Mouse (Mus musculus) gastrocnemius, adult 2 months (tissue): ENCODE results near the gene Cux1. TPM values are rescaled to one million over a fixed set of nuclear protein-coding genes. Genes with fewer than 3 reads are reported as not detected.

ENCODE experiments used
- DNase-seq: peaks from one replicate; pipeline ENCODE4 v3.0.0; 2022
- H3K27ac ChIP-seq: fragments of 200-600 bp; 2 replicates; pipeline ENCODE4 v1.8.1; 2022; ENCODE audit warnings: mild to moderate bottlenecking
- H3K4me3 ChIP-seq: fragments of 200-600 bp; 2 replicates; pipeline ENCODE4 v1.8.1; 2022; ENCODE audit warnings: mild to moderate bottlenecking, moderate library complexity
- CTCF ChIP-seq: fragments of 200-600 bp; IDR thresholded peaks from 2 replicates; pipeline ENCODE4 v1.8.1; 2022; ENCODE audit warnings: antibody characterized with exemption, mild to moderate bottlenecking, moderate library complexity
- intact Hi-C: fragments of 180-260 bp; cut with DNase I; formaldehyde crosslinking; loops from one replicate; pipeline ENCODE4 v1.15.1; 2025
- total RNA-seq, 2 experiments: library from RNA; stranded (reverse); gene quantifications; 2 replicates each; pipeline ENCODE4 v1.2.3; 2021

Gene Cux1
- total RNA-seq, 2 experiments from 2014 or later = 80.9 to 88.2 TPM

DNA sequence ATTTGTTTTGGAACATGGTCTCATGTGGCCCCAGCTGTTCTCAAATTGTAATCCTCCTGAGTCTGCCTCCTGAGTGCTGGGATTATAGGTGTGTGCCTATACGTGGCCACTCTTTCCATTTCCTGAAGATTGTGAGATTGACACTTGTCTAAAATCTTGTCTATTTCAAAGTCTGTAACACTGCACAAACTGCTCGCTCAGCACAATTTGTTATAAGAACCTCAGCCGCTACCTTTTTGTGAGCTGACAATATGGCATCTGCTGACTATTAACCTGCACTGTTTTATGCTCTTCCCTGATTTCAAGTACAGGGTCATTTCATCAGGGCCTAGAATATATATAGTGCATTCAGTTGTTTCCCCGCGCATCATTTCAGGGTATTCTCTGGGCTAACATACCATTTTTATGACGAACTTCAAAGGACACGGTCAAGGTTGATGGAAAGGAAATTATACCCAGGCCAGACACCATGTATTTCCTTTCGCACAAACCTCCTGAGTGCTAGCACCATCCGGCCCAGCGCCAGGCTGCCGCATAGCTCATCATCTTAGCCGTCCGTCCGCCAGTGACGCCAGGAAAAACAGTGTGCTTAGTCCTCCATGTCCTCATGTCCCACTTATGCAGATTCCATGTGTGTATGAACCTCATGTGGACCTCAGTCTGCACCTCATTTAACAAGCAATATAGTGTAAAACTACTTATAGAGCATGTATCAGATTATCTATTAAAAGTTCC lies 224.0 kb downstream of the Cux1 start:
- intact Hi-C loops = no loop called here
- Histone ChIP-seq H3K4me3 (no peak overlapping the region), H3K27ac (no peak overlapping the region)
- no peak for TF ChIP-seq CTCF
- DNase-seq = no peak

DNA sequence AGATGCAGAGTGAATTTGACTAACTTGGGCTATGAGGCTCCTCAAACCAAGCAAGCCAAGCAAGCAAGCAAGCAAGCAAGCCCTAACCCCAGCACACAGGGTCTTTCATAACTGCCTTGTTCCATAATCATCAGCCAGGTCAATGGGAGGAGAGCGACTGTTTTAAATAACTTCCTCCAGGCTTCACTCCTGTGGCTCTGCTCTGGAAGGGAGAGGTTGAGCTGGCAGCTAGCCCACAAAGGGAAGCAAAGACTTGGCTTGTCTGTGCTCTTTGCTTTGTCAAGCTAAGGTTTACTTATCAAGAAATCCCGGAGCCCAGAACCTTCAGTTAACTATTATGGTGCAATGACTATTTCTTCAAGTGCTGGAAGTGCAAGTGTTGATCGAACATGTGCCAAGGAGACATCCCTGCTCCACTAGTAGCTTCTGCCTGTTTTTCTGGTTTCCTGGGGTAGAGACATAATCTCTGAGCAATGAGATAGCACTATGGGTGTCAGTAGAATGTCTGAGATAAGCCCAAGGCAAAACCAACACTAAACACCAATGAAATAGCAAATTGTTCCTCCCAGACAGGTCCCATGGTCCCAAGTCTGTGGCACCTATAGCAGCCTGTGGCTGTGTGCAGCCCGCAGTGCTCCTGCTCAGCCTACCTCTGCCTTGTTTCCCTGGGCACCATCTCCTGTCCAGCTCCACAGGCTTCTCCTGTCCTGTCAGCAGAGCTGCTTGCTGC lies 230.3 kb downstream of the Cux1 start:
- no peak overlapping the region for H3K27ac ChIP-seq
- no peak for TF ChIP-seq CTCF
- H3K4me3 ChIP-seq = no peak overlapping the region
- intact Hi-C loops = no loop called here
- peak; percentile 32 for DNase-seq

DNA sequence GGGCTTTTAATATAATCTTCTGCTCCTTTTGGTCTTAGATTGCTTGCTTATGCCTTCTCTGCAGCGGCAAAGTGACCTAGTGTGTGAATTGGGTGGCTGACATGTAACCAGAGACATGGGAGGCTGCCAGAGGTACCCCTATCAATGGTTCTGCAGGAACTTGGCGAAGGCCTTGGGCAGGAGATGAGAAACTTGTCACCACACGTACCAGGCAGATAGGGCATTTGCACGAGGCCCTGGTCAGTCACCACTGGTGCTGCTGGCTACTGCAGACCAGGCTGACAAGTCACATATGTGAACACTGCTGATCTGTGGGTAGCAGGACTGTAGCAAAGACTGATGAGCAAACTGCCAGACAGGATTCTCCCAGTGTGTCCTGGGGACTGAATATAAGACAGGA lies 231.6 kb downstream of the Cux1 start:
- Histone ChIP-seq H3K4me3 (no peak overlapping the region), H3K27ac (no peak overlapping the region)
- no peak for DNase-seq
- intact Hi-C loops = no loop called here
- TF ChIP-seq CTCF = no peak

DNA sequence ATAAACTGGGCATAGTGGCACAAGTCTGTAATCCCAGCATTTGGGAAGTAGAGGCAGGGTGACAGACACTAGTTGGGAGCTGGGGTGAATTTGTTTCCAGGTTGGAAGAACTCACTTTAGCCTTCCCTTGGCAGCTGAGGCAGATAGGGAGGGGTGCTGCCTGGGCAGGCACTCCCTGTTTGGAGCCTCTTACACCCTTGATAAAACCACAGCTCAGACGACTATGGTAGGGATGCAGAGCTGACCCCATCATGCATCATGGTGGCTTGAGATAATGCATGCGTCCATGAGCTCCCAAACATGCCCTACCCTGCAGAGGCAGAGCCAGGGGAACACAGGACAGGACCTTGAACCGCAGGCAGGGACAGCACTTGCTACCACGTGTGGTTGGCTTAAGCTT lies 232.5 kb downstream of the Cux1 start:
- no peak for TF ChIP-seq CTCF
- Histone ChIP-seq H3K27ac (no peak overlapping the region), H3K4me3 (no peak overlapping the region)
- intact Hi-C loops = no loop called here
- DNase-seq = no peak

DNA sequence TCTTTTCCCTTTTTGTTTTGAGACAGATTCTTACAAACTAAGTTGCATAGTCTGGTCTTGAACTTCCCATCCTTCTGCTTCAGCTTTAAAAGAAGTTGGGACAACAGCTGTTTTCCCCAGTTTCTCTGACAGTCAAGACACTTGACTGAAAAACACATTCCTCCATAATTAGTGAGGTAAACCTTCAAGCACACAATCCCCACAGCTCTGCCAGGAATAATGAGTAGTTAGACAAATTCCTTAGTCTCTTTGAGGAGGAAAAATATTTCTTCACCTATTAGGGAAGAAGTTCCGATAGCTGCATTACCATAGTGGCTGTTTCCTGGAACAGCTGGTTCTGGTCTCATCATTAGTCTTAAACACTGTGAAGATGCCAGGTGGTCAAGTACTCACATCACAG lies 233.2 kb downstream of the Cux1 start:
- no peak for TF ChIP-seq CTCF
- Histone ChIP-seq H3K27ac (no peak overlapping the region), H3K4me3 (no peak overlapping the region)
- intact Hi-C loops = no loop called here
- DNase-seq = no peak

DNA sequence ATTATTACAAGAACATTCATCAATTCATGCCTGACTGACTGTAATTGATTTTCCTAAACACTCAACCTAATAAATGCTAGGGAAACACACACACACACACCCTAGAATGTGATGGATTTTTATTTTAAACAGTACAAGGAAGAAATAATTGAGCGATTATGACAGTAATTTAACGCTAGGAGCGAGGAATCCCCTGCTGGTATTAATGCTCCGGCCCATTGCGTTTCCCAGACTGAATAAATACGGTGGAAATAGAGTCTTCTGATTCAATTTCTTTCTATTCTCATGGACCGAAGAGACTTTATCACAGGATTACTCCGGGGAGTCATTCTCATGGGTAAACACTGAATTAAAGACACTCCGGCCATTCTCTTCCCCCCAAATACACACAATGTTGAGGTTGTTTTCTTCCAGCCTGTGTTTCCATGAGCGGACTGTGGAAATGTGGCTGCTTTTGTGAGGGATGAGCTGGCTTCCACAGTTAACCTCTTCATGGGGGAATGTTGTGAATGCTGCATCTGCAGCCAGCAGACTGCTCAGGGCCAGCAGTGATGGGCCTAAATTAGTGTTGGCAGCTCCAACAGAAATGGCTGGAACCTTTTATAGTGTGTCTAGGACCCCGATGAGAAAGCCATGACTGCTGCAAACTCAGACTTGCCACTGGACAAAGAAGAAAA lies 234.4 kb downstream of the Cux1 start:
- no peak for DNase-seq
- Histone ChIP-seq H3K4me3 (no peak overlapping the region), H3K27ac (no peak overlapping the region)
- TF ChIP-seq CTCF = no peak
- intact Hi-C loops = no loop called here

DNA sequence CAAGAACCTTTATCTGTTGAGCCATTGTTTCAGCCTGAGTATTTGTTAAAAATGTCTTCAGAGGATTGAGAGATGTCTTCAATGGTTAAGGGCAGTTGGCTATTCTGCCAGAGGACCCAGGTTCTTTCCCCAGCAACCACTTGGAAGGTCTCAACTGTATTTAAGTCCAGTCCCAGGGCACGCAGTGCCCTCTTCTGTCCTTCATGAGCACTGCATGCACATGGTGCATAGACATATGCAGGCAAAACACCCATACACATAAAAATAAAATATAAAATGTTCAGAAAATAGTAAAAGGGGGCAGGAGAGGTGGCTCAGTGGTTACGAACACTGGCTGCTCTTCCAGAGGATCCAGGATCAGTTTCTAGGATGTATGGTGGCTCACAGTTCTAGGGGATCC lies 239.6 kb downstream of the Cux1 start:
- Histone ChIP-seq H3K27ac (no peak overlapping the region), H3K4me3 (no peak overlapping the region)
- no peak for DNase-seq
- intact Hi-C loops = no loop called here
- peak; percentile 49 for TF ChIP-seq CTCF

DNA sequence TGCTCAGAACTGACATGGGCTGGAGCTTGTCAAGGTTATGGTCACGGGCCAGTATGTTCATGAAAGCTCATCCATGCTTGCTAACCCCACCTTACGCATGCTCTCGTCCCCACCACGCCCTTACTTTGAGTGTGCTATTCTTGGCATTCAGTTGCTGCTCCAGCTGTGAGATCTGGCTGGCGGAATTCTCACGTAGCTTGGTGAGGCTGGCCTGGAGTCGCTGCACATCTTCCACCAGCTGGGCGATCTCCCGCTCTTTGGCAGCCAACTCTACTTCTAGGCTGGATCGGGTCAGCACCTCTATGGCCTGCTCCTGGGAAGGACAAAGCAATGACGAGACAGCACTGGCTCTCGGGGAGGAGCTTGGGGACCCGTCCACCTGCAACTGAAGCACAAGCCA lies 240.7 kb downstream of the Cux1 start:
- H3K27ac ChIP-seq = no peak overlapping the region
- no peak for DNase-seq

DNA sequence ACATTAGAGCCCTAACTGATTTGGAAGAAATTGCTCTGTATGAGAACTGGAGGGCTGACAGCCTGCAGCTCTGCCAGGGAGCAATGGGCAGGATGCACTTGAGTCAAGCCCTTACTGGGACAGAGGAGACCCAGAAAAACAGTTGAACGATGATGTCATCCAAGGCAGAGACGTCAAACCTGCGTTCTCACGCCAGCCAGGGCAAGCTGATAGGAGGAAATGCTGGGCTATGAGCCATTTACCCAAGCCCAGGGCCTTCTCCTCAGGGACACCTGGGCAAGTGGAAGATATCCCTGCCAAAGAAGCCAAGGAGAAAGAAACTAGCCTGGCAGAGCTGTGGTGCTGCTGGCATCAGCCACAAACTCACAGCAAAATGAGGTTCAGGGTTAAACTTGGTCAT lies 242.8 kb downstream of the Cux1 start:
- TF ChIP-seq CTCF = no peak
- peak; percentile 38 for DNase-seq
- Histone ChIP-seq H3K4me3 (no peak overlapping the region), H3K27ac (no peak overlapping the region)
- intact Hi-C loops = no loop called here

More for the DNA sequence above, 240.7 kb downstream of the Cux1 start:
- H3K4me3 ChIP-seq = no peak overlapping the region
- intact Hi-C loops = no loop called here
- no peak for TF ChIP-seq CTCF

DNA sequence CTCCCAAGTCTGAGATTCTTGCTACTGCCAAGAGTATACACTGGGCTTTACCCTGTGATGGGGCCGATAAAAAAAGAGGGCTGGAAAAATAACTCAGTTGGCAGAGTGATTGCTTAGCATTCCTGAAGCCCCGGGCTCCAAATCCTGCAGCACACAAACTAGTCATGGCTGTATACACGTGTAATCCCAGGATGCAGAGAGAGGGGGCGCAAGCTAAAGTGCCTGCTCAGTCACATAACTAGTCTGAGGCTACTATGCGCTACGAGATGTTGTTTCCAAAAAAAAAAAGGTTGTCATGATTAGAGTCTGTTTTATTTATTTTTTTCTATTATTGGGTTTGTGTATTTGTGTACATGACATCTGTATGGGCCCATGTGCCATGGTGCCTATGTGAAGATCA lies 245.9 kb downstream of the Cux1 start:
- peak; percentile 33 for DNase-seq
- TF ChIP-seq CTCF = peak; percentile 48
- Histone ChIP-seq H3K27ac (no peak overlapping the region), H3K4me3 (no peak overlapping the region)
- intact Hi-C loops = no loop called here

DNA sequence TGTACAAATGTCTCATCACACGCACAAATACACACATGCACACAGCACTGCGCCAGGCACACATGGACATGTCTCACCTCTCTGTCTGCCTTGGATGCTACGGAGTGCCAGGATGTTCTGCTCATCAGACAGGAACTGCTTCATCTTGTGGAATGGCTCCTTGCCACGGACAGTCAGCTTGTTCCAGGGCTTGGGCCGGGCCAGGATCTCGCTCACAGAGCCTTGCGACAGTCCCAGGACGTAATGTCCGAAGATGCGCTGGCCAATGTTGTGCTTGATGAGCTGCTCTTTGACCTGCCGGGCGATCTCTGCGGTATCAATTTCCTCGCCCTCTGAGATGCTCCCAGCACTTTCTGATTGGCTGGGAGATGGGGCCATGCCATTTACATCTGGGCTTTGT lies 254.7 kb downstream of the Cux1 start:
- TF ChIP-seq CTCF = no peak
- intact Hi-C loops = no loop called here
- 0 out of 2 replicates have a peak overlapping the region, but pooled peaks have one; percentile 20 for H3K27ac ChIP-seq
- peak; percentile 75 for DNase-seq
- H3K4me3 ChIP-seq = no peak overlapping the region

DNA sequence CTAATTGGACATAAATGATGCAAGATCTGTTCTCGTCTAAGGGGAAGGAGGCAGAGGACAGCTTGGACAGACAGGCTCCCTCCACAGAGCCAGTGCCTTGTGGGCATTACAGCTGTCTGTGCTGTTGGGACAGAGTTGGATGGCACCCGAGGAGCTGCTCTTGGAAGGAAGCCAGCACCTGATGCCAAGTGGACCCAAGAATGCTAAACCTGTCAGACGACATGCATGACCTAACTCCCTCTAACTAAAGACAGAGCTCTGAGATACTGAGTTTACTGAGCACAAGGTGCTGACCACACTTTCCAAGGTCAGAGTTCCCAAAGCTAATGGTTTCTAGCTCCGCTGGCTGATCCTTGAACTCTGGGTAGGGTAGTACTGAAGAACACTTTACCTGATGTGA lies 255.1 kb downstream of the Cux1 start:
- intact Hi-C loops = no loop called here
- TF ChIP-seq CTCF = no peak
- no peak overlapping the region for H3K4me3 ChIP-seq
- 0 out of 2 replicates have a peak overlapping the region, but pooled peaks have one; percentile 20 for H3K27ac ChIP-seq
- peak; percentile 71 for DNase-seq

DNA sequence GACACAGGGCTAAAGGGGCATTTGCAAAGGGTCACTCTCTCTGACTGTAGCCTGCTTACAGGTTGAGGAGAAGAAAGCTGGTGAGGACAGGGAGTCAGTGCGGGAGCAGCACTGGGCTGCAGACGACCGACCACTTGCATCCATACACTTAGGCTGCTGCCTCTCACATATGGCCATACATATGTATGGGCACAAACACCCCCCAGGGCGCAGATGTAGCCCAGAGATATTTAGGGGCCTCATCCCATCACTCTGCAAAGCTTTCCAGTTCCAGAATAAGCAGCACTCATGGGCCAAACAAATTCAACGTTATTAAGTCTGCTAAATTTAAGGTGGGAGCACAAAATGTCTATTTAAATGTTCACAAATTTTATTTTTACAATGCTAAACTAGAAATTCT lies 261.0 kb downstream of the Cux1 start:
- no peak for TF ChIP-seq CTCF
- intact Hi-C loops = no loop called here
- no peak overlapping the region for H3K27ac ChIP-seq
- DNase-seq = no peak
- no peak overlapping the region for H3K4me3 ChIP-seq
